Comparison of ENCODE assay signal across 28 mouse cellular contexts in genomic region chr6:94530756-94531155, GRCm38 (mm10). TPM values are rescaled to one million over a fixed set of nuclear protein-coding genes. Genes with fewer than 3 reads are reported as not detected.
DNase-seq lines count a peak whose midpoint lies in the region; ATAC-seq and TF ChIP-seq lines count a peak whose summit lies in the region.
"Had no signal": no experiment of that assay in that cellular context is flagged by ENCODE, and none has a peak within 500 bp of the region (broad histone marks: within the 10 kb centered on the region; RNA-seq: fewer than 3 reads in every experiment).

No protein-coding gene starts in this region.

- ATAC-seq in liver, postnatal 0 days = no peak
- ATAC-seq in liver, embryonic 12.5 days = no peak
- ATAC-seq in common myeloid progenitor, adult 5-6 weeks (replicated peaks; ENCODE audit: low read depth, poor library complexity, severe bottlenecking) = 0 out of 2 replicates have a peak, but pooled peaks have one; percentile 58
- peak; percentile 80 for ATAC-seq in megakaryocyte progenitor cell, adult 5-6 weeks (replicated peaks; ENCODE audit: poor library complexity)
- ATAC-seq: activated CD4-positive, CD25-positive, alpha-beta regulatory T cell, adult 4 months; forebrain, embryonic 15.5 days; midbrain, embryonic 15.5 days had no signal

- TF ChIP-seq CTCF in liver, postnatal 0 days (IDR thresholded peaks at IDR 0.05; ENCODE audit: low read depth) = no peak

- no peak overlapping the region for H3K27ac ChIP-seq in liver, postnatal 0 days (ENCODE audit: low read depth)
- H3K27ac ChIP-seq in liver, embryonic 12.5 days = no peak overlapping the region
- H3K27ac ChIP-seq: forebrain, embryonic 15.5 days; heart, embryonic 13.5 days; hindbrain, embryonic 12.5 days; limb, embryonic 12.5 days; liver, embryonic 14.5 days; midbrain, embryonic 15.5 days; neural tube, embryonic 12.5 days had no signal

- TF ChIP-seq EP300 in liver, postnatal 0 days (IDR thresholded peaks at IDR 0.05; ENCODE audit: low read depth) = no peak

- H3K4me1 ChIP-seq in liver, postnatal 0 days (ENCODE audit: insufficient read depth) = no peaks in the 10 kb centered on the region
- 0 out of 2 replicates have a peak, but pooled peaks cover 5% of the 10 kb centered on the region for H3K4me1 ChIP-seq in liver, embryonic 12.5 days
- H3K4me1 ChIP-seq: forebrain, embryonic 15.5 days; hindbrain, embryonic 12.5 days; limb, embryonic 12.5 days; midbrain, embryonic 15.5 days had no signal

- 57% methylated on average over 7 of the region's 7 CpGs for WGBS in liver, postnatal 0 days (ENCODE audit: insufficient replicate concordance)
- WGBS in liver, embryonic 12.5 days (ENCODE audit: insufficient replicate concordance) = 68% methylated on average over 7 of the region's 7 CpGs

- no peaks in the 10 kb centered on the region for H3K9me3 ChIP-seq in liver, postnatal 0 days (ENCODE audit: low read length)
- H3K9me3 ChIP-seq in liver, embryonic 12.5 days (replicated peaks) = no peaks in the 10 kb centered on the region
- H3K9me3 ChIP-seq: forebrain, embryonic 15.5 days; G1E; heart, embryonic 13.5 days; hindbrain, embryonic 12.5 days; limb, embryonic 12.5 days; midbrain, embryonic 15.5 days; neural tube, embryonic 12.5 days had no signal

- DNase-seq in liver, postnatal 0 days = peak; percentile 39
- DNase-seq in 416B (ENCODE audit: low read depth) = peak; percentile 34
- no peak for DNase-seq in spleen, postnatal 36 days (ENCODE audit: low spot score in 2 of 2)
- DNase-seq in heart, adult 8-10 months (ENCODE audit: low spot score) = no peak
- DNase-seq in spleen, adult 12 weeks (ENCODE audit: low spot score) = no peak
- DNase-seq: adrenal gland, adult 8-10 months; B cell, adult 2 months; cerebellum, adult 8-10 months; heart, postnatal 14 days; kidney, adult 9 months; layer of hippocampus, postnatal 36 days; lung, postnatal 10 days; right cerebral cortex, adult 18-20 months; right cerebral cortex, postnatal 4 days; thymus, postnatal 14 days had no signal

- H3K4me3 ChIP-seq in liver, postnatal 0 days (ENCODE audit: low read depth, low read length) = no peak overlapping the region
- no peak overlapping the region for H3K4me3 ChIP-seq in liver, embryonic 12.5 days
- H3K4me3 ChIP-seq: forebrain, embryonic 15.5 days; heart, embryonic 13.5 days; hindbrain, embryonic 12.5 days; limb, embryonic 12.5 days; midbrain, embryonic 15.5 days; neural tube, embryonic 12.5 days had no signal

- no peaks in the 10 kb centered on the region for H3K36me3 ChIP-seq in liver, postnatal 0 days (replicated peaks; ENCODE audit: insufficient read depth, low read length)
- peaks cover under 1% of the 10 kb centered on the region; the same call in 1 of the 2 replicates for H3K36me3 ChIP-seq in liver, embryonic 12.5 days
- H3K36me3 ChIP-seq: forebrain, embryonic 15.5 days; hindbrain, embryonic 12.5 days; limb, embryonic 12.5 days; midbrain, embryonic 15.5 days; neural tube, embryonic 12.5 days had no signal

- no peak overlapping the region for H3K9ac ChIP-seq in liver, postnatal 0 days (replicated peaks)
- H3K9ac ChIP-seq in liver, embryonic 12.5 days = no peak overlapping the region
- H3K9ac ChIP-seq: forebrain, embryonic 15.5 days; heart, embryonic 13.5 days; hindbrain, embryonic 12.5 days; limb, embryonic 12.5 days; liver, embryonic 14.5 days; midbrain, embryonic 15.5 days; neural tube, embryonic 12.5 days had no signal

- H3K27me3 ChIP-seq in liver, postnatal 0 days (ENCODE audit: insufficient read depth, low read length) = no peaks in the 10 kb centered on the region
- no peaks in the 10 kb centered on the region for H3K27me3 ChIP-seq in liver, embryonic 12.5 days (replicated peaks)
- H3K27me3 ChIP-seq: CH12.LX; forebrain, embryonic 15.5 days; heart, embryonic 13.5 days; hindbrain, embryonic 12.5 days; limb, embryonic 12.5 days; midbrain, embryonic 15.5 days; neural tube, embryonic 12.5 days had no signal

- H3K4me2 ChIP-seq in liver, postnatal 0 days (ENCODE audit: low read depth, low read length) = no peak overlapping the region
- no peak overlapping the region for H3K4me2 ChIP-seq in liver, embryonic 12.5 days
- H3K4me2 ChIP-seq: forebrain, embryonic 15.5 days; heart, embryonic 13.5 days; hindbrain, embryonic 12.5 days; limb, embryonic 12.5 days; midbrain, embryonic 15.5 days; neural tube, embryonic 12.5 days had no signal

RNA-seq across cellular contexts. Expression of gene Slc25a26, which starts 30.6 kb away (rescaled TPM):
- polyA plus RNA-seq in liver, postnatal 0 days (2015; fragmentation: Nextera tagmentation; extraction: Ambion mirVana) = 3.0 and 3.6 TPM in 2 replicates
- 4.5 and 4.9 TPM in 2 replicates for polyA plus RNA-seq in liver, embryonic 12.5 days (2016; fragmentation: Nextera tagmentation; extraction: Ambion mirVana)
- total RNA-seq in common myeloid progenitor, adult 5-6 weeks (2017) = 5.7 and 6.6 TPM in 2 replicates
- total RNA-seq in megakaryocyte progenitor cell, adult 5-6 weeks (2015) = 3.5 and 4.5 TPM in 2 replicates
- total RNA-seq in megakaryocyte progenitor cell, adult 5-6 weeks (2017) = 6.5 and 6.6 TPM in 2 replicates
- total RNA-seq in heart, adult 8-10 months (2022) = 10 to 100 TPM; 19.1 to 24.9 (median 23.6) TPM

Comparison
In these comparisons a context has a peak if more than half of its experiments do, and no peak if none do; other contexts are left out.
1. ATAC-seq: peak in common myeloid progenitor, adult 5-6 weeks (single experiment) and megakaryocyte progenitor cell, adult 5-6 weeks (single experiment); none in liver, postnatal 0 days (single experiment) and liver, embryonic 12.5 days (single experiment).
2. DNase-seq: peak in liver, postnatal 0 days (single experiment) and 416B (single experiment); none in spleen, postnatal 36 days (0 of 2), heart, adult 8-10 months (single experiment) and spleen, adult 12 weeks (single experiment).